Mouse (Mus musculus) ovary, postnatal 14 days (tissue): ENCODE measurements around the gene Gm6169.
"Not testable (repeated sequence)": the region's sequence is repeated elsewhere in the genome, so short reads cannot be mapped to it uniquely, and the experiment has no call there.

ENCODE experiments used
- DNase-seq: peaks from one replicate; pipeline ENCODE4 v3.0.0; 2022; ENCODE audit warnings: low spot score

The Gm6169 gene

DNA sequence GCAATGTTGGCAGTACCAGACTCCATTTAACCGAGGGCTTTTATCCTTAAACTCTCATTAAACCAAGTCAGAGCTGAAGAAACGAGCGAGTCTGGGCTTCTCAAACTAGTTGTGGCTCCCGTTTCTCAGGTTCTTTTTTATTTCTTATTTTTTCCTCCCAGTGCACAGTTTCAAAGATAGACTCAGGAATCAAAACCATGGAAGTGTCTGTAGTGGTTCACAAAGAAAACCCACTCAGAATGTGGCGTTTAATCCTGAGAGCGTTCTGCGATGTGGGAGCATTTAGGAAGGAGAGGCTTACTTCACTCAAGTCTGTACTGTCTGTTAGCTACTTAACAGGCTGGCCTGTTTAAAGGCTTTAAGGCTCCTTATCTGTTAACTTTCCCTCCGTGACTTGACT lies 30.9 kb downstream of the Gm6169 start:
- DNase-seq = no peak

DNA sequence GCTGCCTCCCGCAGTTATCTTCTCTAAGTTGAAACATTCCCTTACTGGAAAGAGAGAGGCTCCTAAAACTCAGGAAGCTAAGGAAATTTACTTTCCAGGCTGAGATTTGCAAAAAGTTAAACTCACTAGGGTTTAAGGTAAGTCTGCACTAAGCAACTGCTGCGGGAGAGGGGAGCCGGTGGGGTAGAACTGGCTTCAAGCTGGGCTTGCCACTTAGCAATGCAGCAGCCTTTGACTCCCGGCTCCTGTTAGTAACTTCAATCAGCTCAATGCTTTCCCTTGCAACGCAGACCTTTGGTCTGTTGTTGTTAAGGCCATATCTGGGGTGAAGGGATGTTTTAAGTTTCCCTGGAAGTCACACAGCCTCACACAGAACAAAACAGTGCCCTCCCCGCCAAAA lies 31.3 kb downstream of the Gm6169 start:
- no peak for DNase-seq

GRCm38 (mm10) chr13:97066649-97067550 lies 32.1 kb downstream of the Gm6169 start, which contains the start of gene Fam169a:
Fam169a (plus strand) TSS chr13:97067286.
- no peak for DNase-seq

DNA sequence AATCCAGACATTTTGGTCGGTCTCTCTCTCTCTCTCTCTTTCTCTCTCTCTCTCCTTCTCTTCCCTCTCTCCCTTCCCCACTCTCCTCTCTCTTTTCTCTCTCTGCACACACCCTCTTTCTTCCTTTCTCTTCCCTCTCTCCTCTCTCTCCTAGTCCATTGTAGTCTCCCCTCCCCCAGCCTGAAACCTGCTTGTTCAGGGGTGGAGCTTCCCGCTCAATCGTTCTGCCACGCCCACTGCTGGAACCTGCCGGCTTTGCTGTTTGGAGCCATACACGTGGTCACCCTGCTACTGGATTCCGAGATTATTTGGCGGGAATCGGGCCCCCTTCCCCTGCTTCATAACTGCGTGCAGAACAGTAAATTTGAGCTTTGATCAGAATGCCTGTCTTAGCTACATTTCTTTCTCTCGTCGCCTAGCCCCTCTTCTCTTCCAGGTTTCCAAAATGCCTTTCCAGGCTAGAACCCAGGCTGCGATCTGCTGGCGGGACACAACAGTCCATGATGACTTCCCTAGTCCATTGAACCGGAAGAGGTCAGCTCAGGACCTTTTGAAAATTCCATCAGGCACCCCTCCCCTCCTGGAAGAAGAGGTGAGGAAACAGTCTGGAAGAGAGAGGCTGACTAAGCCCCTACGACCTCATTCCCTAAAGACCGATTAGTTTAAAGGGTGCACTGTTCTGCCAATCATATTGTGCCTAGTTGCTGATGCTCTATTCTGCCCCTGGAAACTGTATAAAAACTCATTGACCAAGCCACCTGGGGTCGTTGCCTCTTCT lies 34.0 kb downstream of the Gm6169 start:
- not testable (repeated sequence) for DNase-seq

DNA sequence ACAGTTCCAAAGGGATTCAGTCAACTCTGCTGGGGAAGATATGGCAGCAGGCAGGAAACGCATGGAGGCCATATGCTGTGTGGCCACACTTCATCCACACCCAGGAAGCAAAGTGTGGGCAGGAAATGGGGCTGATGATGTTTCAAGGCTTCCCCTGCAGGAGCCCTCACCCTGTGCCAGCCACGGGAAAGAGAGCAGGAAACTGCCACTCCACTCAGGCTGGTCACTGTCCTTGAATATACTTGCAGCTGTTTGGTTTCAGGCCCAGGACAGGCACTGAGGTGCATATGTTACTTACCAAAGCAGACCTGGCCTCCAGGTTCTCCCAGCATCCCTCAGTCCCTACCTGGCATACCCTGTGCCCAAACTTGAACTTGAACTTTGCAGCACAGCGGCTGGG lies 34.6 kb downstream of the Gm6169 start:
- DNase-seq = no peak

DNA sequence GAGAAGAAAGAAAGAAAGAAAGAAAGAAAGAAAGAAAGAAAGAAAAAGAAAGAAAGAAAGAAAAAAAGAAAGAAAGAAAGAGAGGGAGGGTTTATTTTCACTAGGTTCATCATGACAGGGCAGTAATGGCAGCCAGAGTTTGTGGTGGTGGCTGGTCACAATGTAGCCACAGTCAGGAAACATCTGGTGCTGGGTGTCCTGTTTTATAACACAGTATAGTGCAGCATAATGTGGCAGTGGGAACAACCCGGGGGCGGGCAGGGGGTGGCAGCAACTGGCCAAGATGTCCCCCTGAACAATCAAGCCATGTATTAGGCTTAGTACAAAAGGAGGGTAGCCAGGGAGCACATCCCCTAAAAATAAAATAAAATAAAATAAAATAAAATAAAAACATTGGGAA lies 35.6 kb downstream of the Gm6169 start:
- DNase-seq = no peak

DNA sequence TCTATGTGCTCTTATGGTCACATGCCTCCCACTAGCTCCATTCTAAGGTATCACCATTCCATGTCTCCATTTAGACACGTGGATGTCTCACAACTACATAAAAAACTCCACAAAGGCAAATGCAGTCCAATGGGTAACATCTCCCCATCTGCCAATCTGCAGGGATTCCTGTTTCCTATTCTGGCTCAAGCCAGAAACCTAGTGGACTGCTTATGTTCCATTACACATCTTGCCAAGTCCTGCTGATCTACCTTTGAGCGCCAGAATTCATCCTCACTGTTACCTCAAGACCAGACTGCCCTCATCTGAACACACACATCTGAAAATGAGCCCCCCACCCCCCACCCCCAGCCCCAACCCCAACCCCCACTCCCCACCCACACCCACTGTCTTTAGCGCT lies 36.9 kb downstream of the Gm6169 start:
- no peak for DNase-seq

DNA sequence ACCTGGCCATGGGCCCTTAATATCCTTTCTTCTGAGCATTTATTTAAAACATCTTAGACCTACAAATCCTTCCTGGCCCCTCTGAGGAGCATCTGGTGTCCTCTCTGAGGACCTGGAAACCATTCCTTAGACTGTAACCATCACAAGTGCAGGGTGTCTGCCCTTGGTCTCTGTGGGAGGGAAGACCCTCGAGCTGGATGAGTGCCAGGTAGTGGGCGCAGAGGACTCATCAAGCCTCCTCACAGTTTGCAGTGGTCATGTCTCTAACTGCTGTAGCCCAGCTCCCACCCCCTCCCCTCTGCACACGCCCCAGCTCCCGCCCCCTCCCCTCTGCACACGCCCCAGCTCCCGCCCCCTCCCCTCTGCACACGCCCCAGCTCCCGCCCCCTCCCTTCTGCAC lies 38.7 kb downstream of the Gm6169 start:
- no peak for DNase-seq

GRCm38 (mm10) chr13:97059746-97060145 lies 39.3 kb downstream of the Gm6169 start:
- no peak for DNase-seq

- no peak for DNase-seq
These were observed 41.2 kb downstream of the Gm6169 start for GRCm38 (mm10) chr13:97057817-97058216.

GRCm38 (mm10) chr13:97053844-97054243 lies 45.2 kb downstream of the Gm6169 start:
- no peak for DNase-seq

- DNase-seq = peak; percentile 71
These were observed 46.4 kb downstream of the Gm6169 start for GRCm38 (mm10) chr13:97052667-97053066.

DNA sequence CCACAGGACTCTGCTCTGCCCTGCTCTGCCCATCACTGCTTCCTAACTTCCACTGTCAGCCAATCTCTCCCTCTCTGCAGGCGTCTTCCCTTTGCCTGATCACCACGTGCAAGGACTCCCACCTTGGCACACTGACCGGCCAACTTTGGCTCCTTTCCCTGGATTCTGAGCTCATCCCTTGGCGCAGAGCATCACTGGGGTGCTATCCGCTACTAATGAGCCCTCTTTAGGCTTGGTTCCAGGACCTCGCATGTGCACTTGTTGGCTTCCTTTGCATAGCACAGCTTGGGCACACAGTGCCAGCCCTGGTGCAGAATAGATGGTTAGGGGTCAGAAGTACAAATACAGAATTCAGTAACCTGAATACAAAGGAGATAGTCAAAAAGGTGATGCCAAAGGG lies 47.9 kb downstream of the Gm6169 start:
- DNase-seq = no peak
